Comparison of ENCODE assay signal across 17 mouse cellular contexts in the genomic region with DNA sequence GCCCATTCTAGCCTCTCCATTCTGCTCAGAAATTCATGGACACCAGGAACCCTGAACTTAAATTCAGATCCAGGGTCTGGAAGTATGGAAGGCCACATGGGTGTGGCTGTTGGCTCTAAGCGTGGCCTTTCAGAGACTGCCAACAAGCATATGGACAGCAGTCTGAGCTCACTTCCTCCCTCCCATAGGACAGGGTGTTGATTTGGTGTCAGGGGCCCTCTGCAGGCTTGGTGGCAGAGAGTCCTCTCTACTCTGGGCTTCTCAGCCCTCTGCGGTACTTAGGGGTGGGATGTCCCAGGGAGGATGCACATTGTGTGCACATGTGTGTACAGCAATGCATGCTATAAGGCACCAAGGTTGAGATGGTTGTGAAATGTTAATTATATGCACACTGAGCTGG. TPM values are rescaled to one million over a fixed set of nuclear protein-coding genes. Genes with fewer than 3 reads are reported as not detected.
A peak's percentile ranks its signal among the peaks of the same experiment; 100 is the strongest.
DNase-seq lines count a peak whose midpoint lies in the region; ATAC-seq and TF ChIP-seq lines count a peak whose summit lies in the region.
"Had no signal": no experiment of that assay in that cellular context is flagged by ENCODE, and none has a peak within 500 bp of the region (broad histone marks: within the 10 kb centered on the region; RNA-seq: fewer than 3 reads in every experiment).

No protein-coding gene starts in this region.

- TF ChIP-seq EP300 in stomach, postnatal 0 days (optimal IDR thresholded peaks at IDR 0.05): no peak

- H3K4me1 ChIP-seq in forebrain, embryonic 12.5 days: peaks cover 20% of the 10 kb centered on the region
- H3K4me1 ChIP-seq in forebrain, embryonic 13.5 days: peaks cover 37% of the 10 kb centered on the region
- H3K4me1 ChIP-seq in hindbrain, embryonic 15.5 days (replicated peaks): peaks cover 24% of the 10 kb centered on the region
- peaks cover 57% of the 10 kb centered on the region for H3K4me1 ChIP-seq in hindbrain, embryonic 10.5 days (replicated peaks)
- peaks cover 25% of the 10 kb centered on the region for H3K4me1 ChIP-seq in midbrain, embryonic 12.5 days
- H3K4me1 ChIP-seq in midbrain, embryonic 16.5 days (ENCODE audit: control insufficient read depth, insufficient read depth, low read length): peaks cover 6% of the 10 kb centered on the region
- H3K4me1 ChIP-seq in stomach, postnatal 0 days (replicated peaks; ENCODE audit: control insufficient read depth, insufficient read depth): no peaks in the 10 kb centered on the region

- TF ChIP-seq CTCF in stomach, postnatal 0 days (IDR thresholded peaks at IDR 0.05; ENCODE audit: low read depth): no peak; the same call in 1 of the 2 replicates

- H3K27me3 ChIP-seq in forebrain, embryonic 12.5 days: 0 out of 2 replicates have a peak, but pooled peaks cover 2% of the 10 kb centered on the region
- 0 out of 2 replicates have a peak, but pooled peaks cover 3% of the 10 kb centered on the region for H3K27me3 ChIP-seq in forebrain, embryonic 13.5 days
- 0 out of 2 replicates have a peak, but pooled peaks cover 2% of the 10 kb centered on the region for H3K27me3 ChIP-seq in hindbrain, embryonic 15.5 days
- peaks cover 41% of the 10 kb centered on the region for H3K27me3 ChIP-seq in hindbrain, embryonic 10.5 days (ENCODE audit: insufficient read depth, poor library complexity, severe bottlenecking)
- H3K27me3 ChIP-seq in midbrain, embryonic 12.5 days: peaks cover 22% of the 10 kb centered on the region
- H3K27me3 ChIP-seq in midbrain, embryonic 16.5 days (ENCODE audit: control insufficient read depth, insufficient read depth, low read depth, low read length): no peaks in the 10 kb centered on the region
- H3K27me3 ChIP-seq in stomach, postnatal 0 days (ENCODE audit: control insufficient read depth, insufficient read depth, low read length): no peaks in the 10 kb centered on the region

- ATAC-seq in forebrain, embryonic 12.5 days (ENCODE audit: low FRiP score): peak; percentile 33; the same call in 1 of the 2 replicates
- no peak; the same call in 1 of the 2 replicates for ATAC-seq in forebrain, embryonic 13.5 days
- ATAC-seq in hindbrain, embryonic 15.5 days (ENCODE audit: low FRiP score, low read depth): 0 out of 2 replicates have a peak, but pooled peaks have one; percentile 16
- no peak for ATAC-seq in midbrain, embryonic 12.5 days (ENCODE audit: low FRiP score, low read depth)
- ATAC-seq in midbrain, embryonic 16.5 days: no peak
- ATAC-seq in stomach, postnatal 0 days (ENCODE audit: low FRiP score, low TSS enrichment): peak; percentile 32; the same call in 1 of the 2 replicates
- ATAC-seq: activated CD4-positive, CD25-positive, alpha-beta regulatory T cell, adult 4 months had no signal

- H3K9me3 ChIP-seq in forebrain, embryonic 12.5 days: no peaks in the 10 kb centered on the region
- H3K9me3 ChIP-seq in forebrain, embryonic 13.5 days (replicated peaks): no peaks in the 10 kb centered on the region
- H3K9me3 ChIP-seq in hindbrain, embryonic 15.5 days: no peaks in the 10 kb centered on the region
- no peaks in the 10 kb centered on the region for H3K9me3 ChIP-seq in hindbrain, embryonic 10.5 days
- no peaks in the 10 kb centered on the region for H3K9me3 ChIP-seq in midbrain, embryonic 12.5 days
- no peaks in the 10 kb centered on the region for H3K9me3 ChIP-seq in midbrain, embryonic 16.5 days (replicated peaks; ENCODE audit: control insufficient read depth, low read length, poor library complexity, severe bottlenecking)
- H3K9me3 ChIP-seq in stomach, postnatal 0 days (ENCODE audit: control insufficient read depth, low read length): no peaks in the 10 kb centered on the region
- H3K9me3 ChIP-seq: heart, embryonic 10.5 days; limb, embryonic 12.5 days; neural tube, embryonic 12.5 days had no signal

- no peak overlapping the region for H3K4me2 ChIP-seq in forebrain, embryonic 12.5 days
- H3K4me2 ChIP-seq in forebrain, embryonic 13.5 days: no peak overlapping the region
- H3K4me2 ChIP-seq in hindbrain, embryonic 15.5 days: no peak overlapping the region
- H3K4me2 ChIP-seq in midbrain, embryonic 12.5 days (replicated peaks): no peak overlapping the region
- no peak overlapping the region for H3K4me2 ChIP-seq in midbrain, embryonic 16.5 days (ENCODE audit: low read length)
- H3K4me2 ChIP-seq in stomach, postnatal 0 days (replicated peaks; ENCODE audit: low read depth): no peak overlapping the region
- H3K4me2 ChIP-seq: hindbrain, embryonic 14.5 days; limb, embryonic 12.5 days; neural tube, embryonic 12.5 days had no signal

- WGBS in forebrain, embryonic 12.5 days: 73% methylated on average over 2 of the region's 2 CpGs
- WGBS in forebrain, embryonic 13.5 days: 80% methylated on average over 2 of the region's 2 CpGs
- WGBS in hindbrain, embryonic 15.5 days: 72% methylated on average over 2 of the region's 2 CpGs
- WGBS in hindbrain, embryonic 10.5 days: 64% methylated on average over 2 of the region's 2 CpGs
- 68% methylated on average over 2 of the region's 2 CpGs for WGBS in midbrain, embryonic 12.5 days
- WGBS in midbrain, embryonic 16.5 days: 75% methylated on average over 2 of the region's 2 CpGs
- 40% methylated on average over 2 of the region's 2 CpGs for WGBS in stomach, postnatal 0 days

- H3K27ac ChIP-seq in forebrain, embryonic 12.5 days: no peak overlapping the region
- no peak overlapping the region for H3K27ac ChIP-seq in forebrain, embryonic 13.5 days
- no peak overlapping the region for H3K27ac ChIP-seq in hindbrain, embryonic 15.5 days (replicated peaks)
- H3K27ac ChIP-seq in hindbrain, embryonic 10.5 days: no peak overlapping the region; the same call in 1 of the 2 replicates
- no peak overlapping the region for H3K27ac ChIP-seq in midbrain, embryonic 12.5 days (replicated peaks)
- H3K27ac ChIP-seq in midbrain, embryonic 16.5 days (ENCODE audit: low read length): no peak overlapping the region
- H3K27ac ChIP-seq in stomach, postnatal 0 days (replicated peaks): no peak overlapping the region
- H3K27ac ChIP-seq: heart, embryonic 10.5 days; hindbrain, embryonic 14.5 days; limb, embryonic 12.5 days; neural tube, embryonic 12.5 days had no signal

- DNase-seq in hindbrain, embryonic 10.5 days (ENCODE audit: low spot score): no peak
- no peak for DNase-seq in stomach, postnatal 0 days (ENCODE audit: low spot score)
- no peak for DNase-seq in frontal cortex, postnatal 36 days (ENCODE audit: low spot score in 2 of 2)
- DNase-seq: adrenal gland, postnatal 25 days; cerebellum, adult 9-10 months; kidney, adult 9 months had no signal

- no peak overlapping the region for H3K4me3 ChIP-seq in forebrain, embryonic 12.5 days (replicated peaks)
- H3K4me3 ChIP-seq in forebrain, embryonic 13.5 days: no peak overlapping the region
- H3K4me3 ChIP-seq in hindbrain, embryonic 15.5 days: no peak overlapping the region
- H3K4me3 ChIP-seq in hindbrain, embryonic 10.5 days: no peak overlapping the region
- H3K4me3 ChIP-seq in midbrain, embryonic 12.5 days: no peak overlapping the region
- H3K4me3 ChIP-seq in midbrain, embryonic 16.5 days (ENCODE audit: low read depth, low read length): no peak overlapping the region
- no peak overlapping the region for H3K4me3 ChIP-seq in stomach, postnatal 0 days (ENCODE audit: low read depth, low read length)
- H3K4me3 ChIP-seq: erythroblast, embryonic 14.5 days; heart, embryonic 10.5 days; limb, embryonic 12.5 days; neural tube, embryonic 12.5 days had no signal

- no peaks in the 10 kb centered on the region for H3K36me3 ChIP-seq in forebrain, embryonic 12.5 days (replicated peaks)
- H3K36me3 ChIP-seq in forebrain, embryonic 13.5 days (ENCODE audit: poor library complexity, severe bottlenecking): no peaks in the 10 kb centered on the region
- no peaks in the 10 kb centered on the region for H3K36me3 ChIP-seq in hindbrain, embryonic 15.5 days
- no peaks in the 10 kb centered on the region for H3K36me3 ChIP-seq in hindbrain, embryonic 10.5 days
- H3K36me3 ChIP-seq in midbrain, embryonic 12.5 days: no peaks in the 10 kb centered on the region
- H3K36me3 ChIP-seq in midbrain, embryonic 16.5 days (ENCODE audit: control insufficient read depth, insufficient read depth, low read length): no peaks in the 10 kb centered on the region
- no peaks in the 10 kb centered on the region for H3K36me3 ChIP-seq in stomach, postnatal 0 days (ENCODE audit: control insufficient read depth, insufficient read depth, low read length)
- H3K36me3 ChIP-seq: heart, embryonic 10.5 days; limb, embryonic 12.5 days; neural tube, embryonic 12.5 days had no signal

- H3K9ac ChIP-seq in forebrain, embryonic 12.5 days: no peak overlapping the region
- no peak overlapping the region for H3K9ac ChIP-seq in forebrain, embryonic 13.5 days
- H3K9ac ChIP-seq in hindbrain, embryonic 15.5 days: no peak overlapping the region
- 0 out of 2 replicates have a peak overlapping the region, but pooled peaks have one; percentile 1 for H3K9ac ChIP-seq in midbrain, embryonic 12.5 days (replicated peaks)
- no peak overlapping the region for H3K9ac ChIP-seq in midbrain, embryonic 16.5 days (ENCODE audit: low read depth, low read length)
- H3K9ac ChIP-seq in stomach, postnatal 0 days (ENCODE audit: low read length): no peak overlapping the region
- H3K9ac ChIP-seq: hindbrain, embryonic 14.5 days; limb, embryonic 12.5 days; neural tube, embryonic 12.5 days had no signal

RNA-seq across cellular contexts. Expression of a gene that starts 54.0 kb away (rescaled TPM):
- 11.8 and 14.0 TPM in 2 replicates for polyA plus RNA-seq in forebrain, embryonic 12.5 days (2016; fragmentation: Nextera tagmentation; extraction: Ambion mirVana)
- polyA plus RNA-seq in forebrain, embryonic 13.5 days (2015; fragmentation: Nextera tagmentation; extraction: Ambion mirVana): 10.9 and 14.4 TPM in 2 replicates
- 4.3 and 4.9 TPM in 2 replicates for polyA plus RNA-seq in hindbrain, embryonic 15.5 days (2015; fragmentation: Nextera tagmentation; extraction: Ambion mirVana)
- 2.7 and 3.1 TPM in 2 replicates for polyA plus RNA-seq in hindbrain, embryonic 10.5 days (2016; fragmentation: Nextera tagmentation; extraction: Ambion mirVana)
- 10.0 and 10.1 TPM in 2 replicates for polyA plus RNA-seq in midbrain, embryonic 12.5 days (2016; fragmentation: Nextera tagmentation; extraction: Ambion mirVana)
- 4.7 and 6.2 TPM in 2 replicates for polyA plus RNA-seq in midbrain, embryonic 16.5 days (2015; fragmentation: Nextera tagmentation; extraction: Ambion mirVana)
- 0.75 and 0.80 TPM in 2 replicates for polyA plus RNA-seq in stomach, postnatal 0 days (2015; fragmentation: Nextera tagmentation; extraction: Ambion mirVana)
- polyA plus RNA-seq: activated CD4-positive, CD25-positive, alpha-beta regulatory T cell, adult 4 months; erythroblast, embryonic 14.5 days had no signal

Comparison
In these comparisons a context has a peak if more than half of its experiments do, and no peak if none do; other contexts are left out.
1. ATAC-seq: peak in forebrain, embryonic 12.5 days (single experiment), hindbrain, embryonic 15.5 days (single experiment) and stomach, postnatal 0 days (single experiment); none in forebrain, embryonic 13.5 days (single experiment), midbrain, embryonic 12.5 days (single experiment) and midbrain, embryonic 16.5 days (single experiment).